9 mouse cellular contexts compared by ENCODE assay signal in the genomic region with DNA sequence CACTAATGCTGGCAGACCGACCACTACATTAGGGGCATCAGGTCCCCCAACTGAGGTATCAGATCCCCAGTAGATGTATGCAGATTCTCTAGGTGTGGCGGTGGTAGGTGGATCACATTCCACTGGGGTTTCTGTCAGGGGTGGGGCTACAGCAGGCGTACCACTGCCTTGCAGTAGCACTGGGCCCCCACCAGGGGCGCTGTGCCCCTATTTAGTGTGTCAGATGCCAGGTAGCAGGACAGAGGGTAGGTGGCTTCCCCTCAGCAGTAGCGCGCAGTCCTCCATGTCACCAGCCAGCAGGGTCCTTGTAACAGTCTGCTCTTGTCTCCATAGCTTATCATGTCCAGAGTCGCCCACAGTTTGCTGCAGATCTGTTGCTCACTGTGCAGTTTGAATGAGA.
DNase-seq lines count a peak whose midpoint lies in the region; ATAC-seq lines count a peak whose summit lies in the region.
"Had no signal": no experiment of that assay in that cellular context is flagged by ENCODE, and none has a peak within 500 bp of the region (broad histone marks: within the 10 kb centered on the region; RNA-seq: fewer than 3 reads in every experiment).

No protein-coding gene starts in this region.

- intact Hi-C loops in heart, postnatal 10 days (cut with DNase I) = no loop called here

- H3K4me2 ChIP-seq in midbrain, embryonic 11.5 days = no peak overlapping the region
- no peak overlapping the region for H3K4me2 ChIP-seq in midbrain, embryonic 15.5 days
- no peak overlapping the region for H3K4me2 ChIP-seq in forebrain, embryonic 13.5 days
- H3K4me2 ChIP-seq: liver, embryonic 15.5 days had no signal

- H3K4me3 ChIP-seq in midbrain, embryonic 11.5 days (ENCODE audit: low read depth, low read length) = no peak overlapping the region
- no peak overlapping the region for H3K4me3 ChIP-seq in midbrain, embryonic 15.5 days
- no peak overlapping the region for H3K4me3 ChIP-seq in forebrain, embryonic 13.5 days
- H3K4me3 ChIP-seq: liver, embryonic 15.5 days had no signal

- WGBS in midbrain, embryonic 11.5 days = 61% methylated on average over 7 of the region's 7 CpGs
- 57% methylated on average over 7 of the region's 7 CpGs for WGBS in midbrain, embryonic 15.5 days
- WGBS in forebrain, embryonic 13.5 days = 57% methylated on average over 7 of the region's 7 CpGs

- H3K36me3 ChIP-seq in midbrain, embryonic 11.5 days (ENCODE audit: control insufficient read depth, insufficient read depth, low read length) = no peaks in the 10 kb centered on the region
- H3K36me3 ChIP-seq in midbrain, embryonic 15.5 days (replicated peaks) = no peaks in the 10 kb centered on the region
- H3K36me3 ChIP-seq in forebrain, embryonic 13.5 days (ENCODE audit: poor library complexity, severe bottlenecking) = no peaks in the 10 kb centered on the region
- H3K36me3 ChIP-seq: liver, embryonic 15.5 days had no signal

- no peak overlapping the region for H3K9ac ChIP-seq in midbrain, embryonic 11.5 days (ENCODE audit: low read length)
- H3K9ac ChIP-seq in midbrain, embryonic 15.5 days = no peak overlapping the region
- H3K9ac ChIP-seq in forebrain, embryonic 13.5 days = no peak overlapping the region
- H3K9ac ChIP-seq: liver, embryonic 15.5 days had no signal

- no peaks in the 10 kb centered on the region for H3K27me3 ChIP-seq in midbrain, embryonic 11.5 days (ENCODE audit: control insufficient read depth, insufficient read depth, low read length)
- no peaks in the 10 kb centered on the region for H3K27me3 ChIP-seq in midbrain, embryonic 15.5 days (replicated peaks)
- H3K27me3 ChIP-seq in forebrain, embryonic 13.5 days = no peaks in the 10 kb centered on the region
- H3K27me3 ChIP-seq: liver, embryonic 15.5 days had no signal

- peak; percentile 89 for DNase-seq in heart, adult 11 months
- DNase-seq in heart, postnatal 10 days = no peak
- peak; percentile 92 for DNase-seq in midbrain, embryonic 11.5 days (ENCODE audit: low spot score, missing footprints)
- peak; percentile 60 to 78 for DNase-seq in cerebellum, postnatal 25 days
- no peak for DNase-seq in layer of hippocampus, adult 9-10 months (ENCODE audit: low spot score)

- no peaks in the 10 kb centered on the region for H3K4me1 ChIP-seq in midbrain, embryonic 11.5 days (ENCODE audit: control insufficient read depth, insufficient read depth, low read length)
- no peaks in the 10 kb centered on the region for H3K4me1 ChIP-seq in midbrain, embryonic 15.5 days
- H3K4me1 ChIP-seq in forebrain, embryonic 13.5 days = peaks cover 12% of the 10 kb centered on the region
- H3K4me1 ChIP-seq: liver, embryonic 15.5 days had no signal

- ATAC-seq in midbrain, embryonic 11.5 days (ENCODE audit: low FRiP score) = no peak
- ATAC-seq in midbrain, embryonic 15.5 days (replicated peaks) = no peak
- peak; percentile 47; the same call in 1 of the 2 replicates for ATAC-seq in megakaryocyte-erythroid progenitor cell, adult 5-6 weeks (replicated peaks; ENCODE audit: low FRiP score, low TSS enrichment, poor library complexity, severe bottlenecking)
- ATAC-seq in forebrain, embryonic 13.5 days = no peak

- H3K27ac ChIP-seq in midbrain, embryonic 11.5 days (ENCODE audit: low read depth, low read length) = no peak overlapping the region
- H3K27ac ChIP-seq in midbrain, embryonic 15.5 days = no peak overlapping the region
- no peak overlapping the region for H3K27ac ChIP-seq in forebrain, embryonic 13.5 days
- H3K27ac ChIP-seq: liver, embryonic 15.5 days had no signal

- H3K9me3 ChIP-seq in midbrain, embryonic 11.5 days (ENCODE audit: control insufficient read depth, low read length) = no peaks in the 10 kb centered on the region
- no peaks in the 10 kb centered on the region for H3K9me3 ChIP-seq in midbrain, embryonic 15.5 days
- no peaks in the 10 kb centered on the region for H3K9me3 ChIP-seq in forebrain, embryonic 13.5 days (replicated peaks)

Comparison
In these comparisons a context has a peak if more than half of its experiments do, and no peak if none do; other contexts are left out.
1. DNase-seq: peak in heart, adult 11 months (single experiment), midbrain, embryonic 11.5 days (single experiment) and cerebellum, postnatal 25 days (2 of 2); none in heart, postnatal 10 days (0 of 2) and layer of hippocampus, adult 9-10 months (single experiment).